Mouse (Mus musculus): ENCODE measurements at regions not wholly inside any gene's neighbourhood (a gene's known extent, or its start where the extent isn't known, plus 50 kb on each side); places are given as distances from the start of the nearest gene placed in this dataset.

DNA sequence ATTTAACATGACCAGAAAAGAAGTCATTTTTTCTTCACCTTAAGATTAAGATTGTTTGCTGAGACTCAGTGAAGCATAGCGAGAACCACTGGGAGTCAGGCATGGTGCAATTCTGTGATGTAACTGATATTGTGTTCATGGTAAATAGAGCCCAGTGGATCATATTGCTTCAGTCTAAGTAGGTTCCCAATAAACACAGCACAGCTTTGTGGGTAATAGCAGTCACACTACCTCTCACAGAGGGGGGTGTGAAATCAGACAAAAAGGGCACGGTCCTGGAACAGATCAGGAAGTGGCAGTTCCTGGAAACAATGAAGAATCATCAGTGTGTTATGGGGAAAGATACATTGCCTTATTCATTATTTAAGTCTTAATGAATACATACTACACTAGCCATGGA lies 84.1 kb upstream of the Nampt start:
- DNase-seq (ENCODE audit: low spot score in 2 of 2), result no peak

DNA sequence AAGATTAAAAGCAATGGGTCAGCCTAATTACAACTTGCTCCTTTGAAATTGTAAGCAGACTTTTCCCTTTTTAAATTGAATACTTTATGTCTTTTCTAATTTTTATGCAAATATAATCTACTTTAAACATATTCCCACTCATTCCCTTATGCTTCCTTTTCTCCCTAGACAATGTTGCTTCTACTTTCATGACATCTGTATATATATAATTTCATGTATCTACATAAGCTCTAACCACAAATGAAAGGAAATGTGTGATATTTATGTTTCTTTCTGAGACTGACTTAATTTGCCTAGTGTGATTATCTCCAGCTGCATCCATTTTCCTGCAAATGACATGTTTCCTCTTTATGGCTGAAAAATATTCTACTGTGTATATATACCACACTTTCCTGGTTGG lies 77.9 kb upstream of the Nampt start:
- no peak for DNase-seq (ENCODE audit: low spot score in 2 of 2)

GRCm38 (mm10) chr12:32757441-32758119 lies 61.8 kb upstream of the Nampt start:
- peak in 1 of 2 experiments; percentile 5 for DNase-seq (ENCODE audit: low spot score in 2 of 2)

GRCm38 (mm10) chr12:32758150-32758549 lies 61.2 kb upstream of the Nampt start:
- no peak for DNase-seq (ENCODE audit: low spot score in 2 of 2)

DNA sequence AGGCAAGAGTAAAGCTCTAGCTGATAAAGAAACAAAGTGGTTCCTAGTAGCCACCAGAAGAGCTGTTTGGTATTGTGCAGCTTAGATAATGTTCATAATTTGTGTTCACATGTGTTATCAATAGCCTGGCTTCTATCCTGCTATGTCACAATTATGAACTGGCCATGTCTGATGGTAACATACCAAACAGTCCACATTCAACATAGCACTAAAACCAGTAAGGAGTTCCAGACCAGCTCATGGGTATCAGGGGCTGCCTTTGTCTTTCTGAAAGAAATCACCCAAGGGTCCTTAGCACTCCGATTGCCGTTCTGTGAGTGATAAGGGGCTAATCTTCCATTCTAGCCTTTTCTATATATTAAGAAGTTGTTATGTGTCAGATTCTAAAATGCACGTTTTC lies 58.7 kb upstream of the Nampt start:
- DNase-seq (ENCODE audit: low spot score in 2 of 2), result no peak

- no peak for DNase-seq (ENCODE audit: low spot score in 2 of 2)
Observed at GRCm38 (mm10) chr12:32761055-32761454, 58.3 kb upstream of the Nampt start.

- no peak for DNase-seq (ENCODE audit: low spot score in 2 of 2)
Observed at GRCm38 (mm10) chr12:32764271-32764670, 55.1 kb upstream of the Nampt start.

DNA sequence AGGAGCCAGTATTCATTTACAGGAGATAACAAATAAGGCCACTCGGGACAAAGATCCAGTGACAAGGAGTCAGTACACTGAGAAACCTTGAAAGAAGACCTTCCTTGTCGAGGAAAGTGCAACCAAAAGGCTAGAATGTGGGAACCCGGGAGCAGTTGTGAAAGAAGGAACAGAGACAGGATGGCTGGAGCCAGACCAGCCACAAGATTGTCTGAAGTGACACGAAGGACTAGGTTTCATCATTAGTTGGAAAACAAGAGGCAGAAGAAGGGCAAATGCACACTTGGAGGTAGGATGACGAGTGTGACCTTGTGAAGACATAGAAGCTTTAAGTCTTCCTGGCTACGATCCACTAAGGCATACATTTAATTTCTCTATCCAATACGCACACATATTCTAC lies 54.6 kb upstream of the Nampt start:
- DNase-seq (ENCODE audit: low spot score in 2 of 2), result no peak

DNA sequence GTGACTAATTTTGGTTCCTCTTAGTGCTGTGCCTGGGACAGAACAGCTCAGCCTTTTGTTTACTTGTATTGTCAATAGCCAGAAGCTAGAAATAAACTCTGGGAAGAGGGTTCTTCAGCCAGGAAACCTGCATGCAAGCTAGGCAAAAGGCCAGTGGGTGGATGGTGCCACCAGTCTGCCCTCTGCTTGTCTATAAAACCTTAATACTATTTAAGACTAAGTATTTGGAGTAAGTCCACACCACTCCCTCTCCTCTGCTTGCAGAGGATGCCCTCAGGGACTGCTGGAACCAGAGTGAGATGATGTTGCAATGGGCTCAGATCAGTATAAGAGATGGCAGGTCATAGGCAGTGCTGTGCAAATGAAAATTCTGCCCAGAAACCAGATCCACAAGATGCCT lies 53.5 kb upstream of the Nampt start:
- DNase-seq (ENCODE audit: low spot score in 2 of 2), result peak in 1 of 2 experiments; percentile 63

- DNase-seq (ENCODE audit: low spot score in 2 of 2), result no peak
Observed at GRCm38 (mm10) chr12:32766575-32766974, 52.8 kb upstream of the Nampt start.

DNA sequence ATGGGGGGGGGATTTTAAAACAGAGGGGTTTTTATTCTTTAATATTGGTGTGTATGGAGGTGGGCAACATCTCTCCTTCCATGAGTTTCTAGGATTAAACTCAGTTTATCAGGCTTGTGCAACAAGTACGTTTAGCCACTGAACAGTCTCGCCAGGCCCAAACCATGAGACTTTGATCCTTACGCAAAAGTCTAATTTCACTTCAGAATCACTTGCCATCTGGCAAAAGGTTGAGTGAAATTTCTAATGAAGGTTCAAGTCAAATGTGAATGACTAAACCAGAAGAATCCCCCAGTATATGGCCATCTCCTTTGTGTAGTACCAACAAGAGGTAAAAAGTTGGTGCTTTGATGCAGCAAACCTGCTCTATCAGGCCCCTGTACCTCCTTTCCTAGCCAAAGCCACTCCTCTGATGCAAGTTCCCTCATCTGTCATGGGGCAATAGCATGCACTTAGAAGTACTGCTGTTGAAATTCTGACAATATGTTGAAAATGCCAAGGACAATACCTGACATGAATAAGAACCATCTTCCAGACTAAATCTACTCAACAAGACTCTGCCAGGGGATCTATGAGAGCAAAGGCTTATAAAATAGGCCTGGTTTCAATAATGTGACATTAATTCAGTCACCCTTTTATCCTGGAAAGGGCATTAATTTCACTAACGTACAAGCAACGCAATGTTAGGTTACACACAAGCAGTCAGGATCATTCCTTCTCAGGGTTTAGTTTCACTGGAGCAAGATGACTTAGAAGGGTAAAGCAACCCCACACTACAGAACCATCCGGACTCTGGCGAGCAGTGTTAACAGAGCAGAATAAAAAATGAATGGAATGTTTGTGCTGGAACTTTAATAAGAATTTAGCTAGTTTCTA lies 51.9 kb upstream of the Nampt start:
- DNase-seq (ENCODE audit: low spot score in 2 of 2), result no peak

GRCm38 (mm10) chr12:32768082-32768743 lies 51.1 kb upstream of the Nampt start:
- peak in 1 of 2 experiments; percentile 50 for DNase-seq (ENCODE audit: low spot score in 2 of 2)

- no peak for DNase-seq (ENCODE audit: low spot score in 2 of 2)
Observed at GRCm38 (mm10) chr12:32768744-32769535, 50.4 kb upstream of the Nampt start.
